Mouse (Mus musculus) heart, adult 2 months (tissue): ENCODE measurements around the gene Rnf207.

ENCODE experiments used
- CTCF ChIP-seq: fragments of 200-600 bp; IDR thresholded peaks from 2 replicates; pipeline ENCODE4 v1.8.1; 2022; ENCODE audit warnings: antibody characterized with exemption, mild to moderate bottlenecking, moderate library complexity
- EP300 ChIP-seq: fragments of 200-500 bp; IDR thresholded peaks from 2 replicates; pipeline ENCODE4 v1.6.1; 2011; ENCODE audit warnings: low read depth, low read length, control low read depth; ENCODE audit not compliant: insufficient read depth
- POLR2A ChIP-seq: fragments of 200-500 bp; IDR thresholded peaks from 2 replicates; pipeline ENCODE4 v1.6.1; 2011; ENCODE audit warnings: mild to moderate bottlenecking, low read depth, low read length, control low read depth; ENCODE audit not compliant: insufficient read depth

DNA sequence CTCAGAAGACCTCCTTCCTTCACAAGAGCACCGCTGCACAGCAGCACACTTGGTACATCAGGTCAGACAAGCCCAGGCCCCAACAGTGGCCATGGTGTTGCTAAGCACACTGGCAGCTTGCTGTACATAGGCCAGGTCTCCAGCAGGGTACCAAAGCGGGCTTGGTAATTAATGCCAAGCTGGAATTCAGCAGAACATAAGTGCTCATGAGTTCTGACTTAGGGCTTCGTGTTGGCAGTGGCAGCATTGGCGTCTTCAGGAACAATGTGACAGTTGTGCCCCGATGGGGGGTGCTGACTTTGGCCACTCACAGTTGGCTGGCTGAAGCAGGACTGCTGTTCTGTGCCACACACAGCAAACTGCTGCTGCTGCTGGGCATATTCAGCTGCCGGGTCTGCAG lies 14.1 kb downstream of the Rnf207 start:
- TF ChIP-seq CTCF (no peak), EP300 (no peak), POLR2A (no peak)
